Mouse (Mus musculus) liver, adult 2 months (tissue): ENCODE results near the gene Ndufb8.

Experiments used
- CTCF ChIP-seq: fragments of 200-500 bp; IDR thresholded peaks from 2 replicates; pipeline ENCODE4 v1.5.1; 2011; ENCODE audit warnings: low read depth, low read length, control low read depth
- POLR2A ChIP-seq: fragments of 200-500 bp; IDR thresholded peaks from 2 replicates; pipeline ENCODE4 v1.6.1; 2011; ENCODE audit warnings: low read length, control low read depth; ENCODE audit not compliant: insufficient read depth; ENCODE audit errors: extremely low read depth

GRCm38 (mm10) chr19:44576275-44576674 is 21.0 kb upstream of the Ndufb8 start:
- TF ChIP-seq CTCF (no peak), POLR2A (no peak)
